Mouse (Mus musculus): ENCODE measurements around the gene Slc6a11.

- TF ChIP-seq CTCF (IDR thresholded peaks at IDR 0.05; ENCODE audit: low read depth) = no peak
- no peak for TF ChIP-seq EP300 (IDR thresholded peaks at IDR 0.05; ENCODE audit: low read depth)
These were observed 57.8 kb downstream of the Slc6a11 start for GRCm38 (mm10) chr6:114188869-114189268.
